Mouse (Mus musculus) gastrocnemius, adult 8-10 months (tissue): ENCODE data around the gene Brat1. TPM values are rescaled to one million over a fixed set of nuclear protein-coding genes. Genes with fewer than 3 reads are reported as not detected.
"Not testable (repeated sequence)": the region's sequence is repeated elsewhere in the genome, so short reads cannot be mapped to it uniquely, and the experiment has no call there.

Source experiments
- DNase-seq, 2 experiments: peaks; one replicate each; pipeline ENCODE4 v3.0.0; 2022; ENCODE audit warnings: low spot score in 2 of 2
- total RNA-seq, 4 experiments: library from RNA; stranded (reverse); gene quantifications; 2 replicates each; pipeline ENCODE4 v1.2.4; 2022

Brat1 gene
- total RNA-seq: 1 to 10 TPM; 4.6 to 5.8 (median 5.2) TPM

DNA sequence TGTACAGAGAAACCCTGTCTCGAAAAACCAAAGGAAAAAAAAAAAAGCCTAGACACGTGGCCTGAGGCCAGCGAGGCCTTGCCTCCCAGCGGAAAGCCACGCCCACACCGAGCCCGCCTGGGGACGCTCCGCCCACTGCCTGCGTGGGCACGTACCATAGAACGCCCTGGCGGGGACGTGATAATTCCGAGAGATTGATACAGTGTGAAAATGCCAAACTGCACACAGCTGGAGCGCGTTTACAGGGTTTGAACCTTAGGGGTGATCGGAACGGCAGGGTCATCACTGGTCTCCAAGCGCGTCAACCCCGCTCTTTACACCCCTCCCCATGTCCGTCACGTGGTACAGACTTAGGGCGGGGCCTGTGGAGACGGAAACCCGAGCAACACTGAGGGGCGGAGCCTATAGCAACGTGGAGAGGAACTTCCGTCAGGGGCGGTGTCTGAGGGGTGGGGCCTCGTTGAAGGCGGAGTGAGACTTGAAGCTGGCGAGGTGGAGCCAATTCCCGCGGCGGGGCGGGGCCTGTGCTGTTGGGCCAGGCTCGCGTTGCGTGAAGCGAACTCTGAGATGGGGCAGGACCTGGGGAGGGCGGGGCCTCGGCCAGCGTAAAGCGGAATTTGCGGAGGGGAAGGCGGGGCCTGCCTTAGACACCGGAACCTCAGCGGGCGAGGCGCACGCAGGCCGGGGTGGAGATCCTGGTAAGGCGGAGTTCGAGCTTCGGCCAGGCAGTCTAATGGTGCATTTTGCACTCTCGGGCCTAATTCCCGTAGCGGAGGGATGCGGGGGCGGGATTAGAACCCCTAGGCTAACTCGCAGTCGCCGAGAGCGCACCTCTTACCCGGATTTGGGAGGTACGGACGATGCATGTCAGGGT lies at the start of gene Brat1:
Brat1 (plus strand) TSS at position 634 of the 874 bp plus-strand sequence.
- DNase-seq: peak; percentile 100

DNA sequence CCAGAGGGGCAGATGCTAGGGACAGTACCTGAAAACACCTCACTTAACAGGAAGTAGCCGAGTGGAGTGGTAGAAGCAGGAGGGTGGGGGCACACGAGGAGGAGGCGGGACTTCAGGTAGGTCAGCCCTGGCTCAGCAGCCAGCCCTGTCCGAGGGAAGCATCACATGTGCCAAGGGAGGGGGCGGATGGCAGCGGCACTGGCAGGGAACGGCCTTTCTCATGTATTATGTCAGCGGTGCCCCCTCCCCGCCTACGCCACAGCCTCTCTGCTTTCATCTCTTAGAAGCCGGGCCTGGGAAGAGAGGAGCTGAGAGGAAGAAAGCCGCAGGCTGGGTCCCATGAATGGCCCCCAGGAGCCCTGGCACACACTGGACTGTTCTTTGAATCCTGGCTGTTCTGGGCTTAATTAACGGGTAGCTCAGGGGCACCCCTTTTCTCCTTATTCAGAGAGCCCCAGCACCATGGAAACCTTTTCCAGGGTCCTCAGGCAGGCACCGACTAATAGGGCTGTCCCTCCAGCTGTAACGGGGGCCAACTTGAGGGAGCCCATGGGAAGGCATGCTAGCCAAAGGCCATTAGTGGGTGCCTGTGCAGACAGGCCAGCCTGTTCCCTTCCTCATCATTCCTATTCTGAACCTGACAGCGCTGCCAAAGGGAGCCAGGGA lies 45.1 kb upstream of the Brat1 start:
- DNase-seq: no peak

DNA sequence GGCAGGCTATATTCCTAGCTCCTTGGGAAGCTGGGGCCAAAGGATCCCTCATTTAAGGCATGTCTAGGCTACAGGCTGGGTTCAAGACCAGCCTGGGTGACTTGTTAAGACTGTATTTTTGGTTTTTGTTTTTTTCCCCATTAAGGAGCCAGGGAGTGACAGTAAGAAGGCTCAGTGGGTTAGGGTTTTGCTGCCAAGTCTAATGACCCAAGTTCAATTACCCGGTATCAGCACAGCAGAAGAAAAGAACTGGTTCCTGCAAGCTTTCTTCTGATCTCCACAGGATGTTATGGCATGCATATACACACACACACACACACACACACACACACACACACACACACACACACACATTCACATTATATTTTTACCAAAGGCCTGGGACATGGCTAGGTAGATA lies 44.4 kb upstream of the Brat1 start:
- no peak for DNase-seq

DNA sequence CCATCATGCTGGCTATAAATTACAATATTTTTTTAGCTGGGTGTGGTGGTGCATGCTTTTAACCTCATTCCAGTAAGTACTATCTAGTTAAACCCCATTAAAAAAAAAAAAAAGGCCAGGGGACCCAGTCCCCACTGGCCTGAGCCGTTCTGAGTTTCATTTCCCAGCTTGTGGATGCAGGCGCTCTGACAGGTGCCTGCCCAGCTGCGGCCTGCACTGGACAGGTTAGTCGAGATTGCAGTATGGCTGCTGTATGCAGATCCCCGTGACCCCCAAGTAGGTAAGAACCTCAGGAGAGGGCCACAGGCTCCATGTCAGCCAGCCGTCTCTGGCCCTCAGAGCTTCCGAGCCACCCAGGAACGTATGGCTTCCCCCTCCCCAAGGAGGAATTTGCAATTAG lies 43.4 kb upstream of the Brat1 start:
- no peak for DNase-seq

DNA sequence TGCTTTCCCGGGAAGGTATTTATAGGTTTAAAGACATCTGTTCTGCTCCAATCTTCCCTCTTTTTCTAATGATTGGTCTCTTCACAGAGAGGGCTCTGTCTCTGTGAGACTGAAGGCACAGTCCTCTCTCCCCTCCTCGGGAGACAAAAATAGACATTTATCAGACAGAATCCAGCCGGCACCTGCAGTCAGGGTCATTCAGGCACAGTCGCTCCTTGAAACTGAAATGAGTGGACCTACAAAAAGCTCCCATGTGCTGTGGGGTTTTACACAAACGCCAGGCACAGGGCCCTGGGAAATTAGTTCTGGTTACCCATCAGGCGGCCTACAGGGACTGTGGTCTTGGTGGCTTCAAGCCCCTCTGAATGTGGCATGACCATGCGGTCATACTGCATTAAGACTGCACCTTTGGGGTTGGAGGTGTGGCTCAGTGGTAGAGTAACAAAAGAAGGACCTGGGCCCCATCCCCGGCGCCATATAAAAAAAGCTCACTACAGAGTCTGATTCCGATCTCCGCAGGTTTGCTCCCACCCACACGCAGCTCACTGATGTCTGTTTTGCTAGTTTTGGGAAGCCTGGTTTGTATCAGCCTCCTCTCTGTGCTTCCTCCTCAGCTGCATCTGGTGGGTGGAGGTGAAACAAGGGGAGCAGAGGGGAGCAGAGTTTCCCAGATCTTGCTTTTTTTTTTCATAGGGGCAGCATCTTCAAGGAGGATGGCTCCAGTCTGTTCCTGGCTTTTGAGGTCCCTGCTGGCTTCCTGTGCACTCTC lies 42.8 kb upstream of the Brat1 start:
- no peak for DNase-seq

DNA sequence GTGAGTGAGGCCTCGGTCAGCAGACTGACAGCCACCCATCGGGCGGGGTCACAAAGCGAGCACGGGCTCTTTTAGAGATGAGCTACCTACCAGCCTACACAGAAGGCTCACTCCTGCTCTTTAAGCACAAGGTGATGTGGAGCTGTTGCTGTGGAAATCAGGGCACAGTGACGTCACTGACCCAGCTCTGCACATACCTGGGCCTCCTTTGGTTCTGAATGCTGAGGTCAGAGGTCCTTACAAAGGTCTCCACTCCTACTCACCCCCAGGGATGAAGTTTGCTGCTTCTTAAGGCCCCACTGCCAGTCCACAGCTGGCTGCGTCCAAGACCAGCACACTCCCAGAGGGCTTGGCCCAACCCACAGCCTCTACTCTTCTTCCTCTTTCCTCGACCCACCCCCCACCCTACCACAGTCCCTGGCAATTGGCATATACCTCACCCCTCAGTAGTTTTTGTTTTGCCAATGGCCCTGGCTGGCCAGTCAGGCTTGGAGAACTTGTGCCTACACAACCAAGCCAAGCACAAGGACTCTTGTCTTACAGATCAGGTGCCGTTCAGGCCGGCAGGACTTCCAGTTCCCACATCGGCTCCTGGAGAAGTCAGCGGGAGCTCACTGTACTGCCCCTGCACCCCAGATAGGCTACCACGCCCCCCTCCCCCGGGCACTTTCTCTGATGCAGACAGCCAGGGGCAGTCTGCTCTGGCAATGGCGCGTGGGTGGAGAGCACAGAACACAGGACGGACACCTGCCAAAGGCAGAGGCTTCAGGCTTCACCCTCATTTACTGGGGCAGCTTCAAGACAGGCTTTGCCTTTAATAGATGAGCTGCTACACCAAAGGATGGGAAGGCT lies 41.8 kb upstream of the Brat1 start:
- no peak for DNase-seq

DNA sequence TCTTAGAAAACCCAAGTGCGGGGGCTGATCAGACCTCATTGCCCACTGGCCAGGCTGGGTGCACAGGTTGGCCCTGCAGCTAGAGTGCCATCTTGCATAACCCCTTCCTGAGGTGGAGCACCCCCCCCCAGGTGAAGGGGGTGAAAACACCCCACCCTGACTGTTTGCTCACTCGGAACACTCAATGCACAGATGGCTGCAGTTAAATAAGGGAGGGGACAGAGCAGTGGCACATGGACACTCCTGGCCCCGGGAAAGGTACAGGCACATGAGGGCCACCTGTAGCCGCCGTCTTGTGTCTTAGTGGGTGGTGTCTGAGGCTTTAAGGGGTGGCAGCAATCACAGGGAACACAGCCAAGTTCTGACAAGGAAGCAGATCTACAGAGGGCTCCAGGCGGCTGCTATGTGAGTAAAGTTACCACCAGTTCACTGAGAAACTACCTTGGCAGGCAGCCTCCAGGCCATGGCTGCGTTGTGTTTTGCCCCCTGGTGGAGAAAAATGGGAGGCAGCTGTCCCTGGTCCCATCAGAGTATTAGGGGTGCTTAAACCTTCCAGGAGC lies 41.1 kb upstream of the Brat1 start:
- peak; percentile 43 to 46 for DNase-seq

DNA sequence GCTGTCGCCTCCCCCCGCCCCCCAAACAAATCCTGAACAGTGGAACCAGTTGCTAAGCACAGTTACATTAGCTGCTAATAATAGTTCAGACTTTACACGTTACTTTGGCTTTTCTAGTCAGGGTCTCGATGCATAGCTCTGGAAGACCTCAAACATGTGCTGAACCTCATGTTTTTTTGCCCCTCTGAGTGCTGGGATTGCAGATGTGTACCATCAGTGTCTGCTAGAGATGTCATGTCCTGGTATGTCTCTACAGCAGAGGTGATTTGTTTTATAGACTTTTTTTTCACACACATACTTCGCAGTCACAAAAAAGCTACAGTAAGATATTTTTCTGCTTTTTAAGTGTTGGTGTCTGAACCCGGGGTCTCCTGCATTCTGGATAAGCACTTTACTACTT lies 32.7 kb upstream of the Brat1 start:
- DNase-seq: no peak

DNA sequence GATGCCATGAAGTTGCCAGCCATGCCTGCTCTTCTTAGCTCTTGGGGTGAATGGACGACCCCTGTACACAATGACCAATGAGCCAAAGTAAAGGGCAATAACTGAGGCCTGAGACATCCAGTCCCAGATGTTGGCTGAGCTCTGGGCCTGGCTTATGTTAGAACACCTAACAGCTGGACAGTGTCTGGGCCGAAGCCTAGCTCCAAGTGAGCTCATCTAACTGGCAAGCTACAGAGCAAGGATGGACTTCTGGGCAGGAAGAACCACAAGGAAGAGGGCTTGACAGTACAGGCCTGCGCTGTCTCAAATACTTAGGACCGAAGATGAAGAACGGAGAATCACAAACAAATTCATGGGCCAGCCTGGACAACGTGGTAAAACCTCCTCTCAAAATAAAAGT lies 32.2 kb upstream of the Brat1 start:
- DNase-seq: not testable (repeated sequence)

DNA sequence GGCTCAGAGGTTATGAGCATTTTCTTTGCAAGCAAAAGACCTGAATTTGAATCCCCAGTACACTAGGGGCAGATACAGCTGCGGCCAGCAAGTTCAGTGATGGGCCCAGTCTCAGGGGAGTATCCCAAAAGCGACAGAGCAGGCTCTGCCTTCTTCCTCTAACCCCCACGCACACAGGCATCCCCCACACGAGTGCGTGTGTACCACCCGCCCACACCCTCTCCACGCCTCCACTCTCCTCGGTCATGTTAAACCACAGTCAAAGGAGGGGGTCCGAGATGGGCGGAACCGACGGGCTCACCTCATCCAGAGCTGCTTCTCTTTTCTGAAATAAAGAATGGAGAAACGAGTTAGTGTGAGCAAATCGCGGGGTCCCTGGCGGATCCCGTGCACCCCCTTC lies 30.8 kb upstream of the Brat1 start:
- no peak for DNase-seq

DNA sequence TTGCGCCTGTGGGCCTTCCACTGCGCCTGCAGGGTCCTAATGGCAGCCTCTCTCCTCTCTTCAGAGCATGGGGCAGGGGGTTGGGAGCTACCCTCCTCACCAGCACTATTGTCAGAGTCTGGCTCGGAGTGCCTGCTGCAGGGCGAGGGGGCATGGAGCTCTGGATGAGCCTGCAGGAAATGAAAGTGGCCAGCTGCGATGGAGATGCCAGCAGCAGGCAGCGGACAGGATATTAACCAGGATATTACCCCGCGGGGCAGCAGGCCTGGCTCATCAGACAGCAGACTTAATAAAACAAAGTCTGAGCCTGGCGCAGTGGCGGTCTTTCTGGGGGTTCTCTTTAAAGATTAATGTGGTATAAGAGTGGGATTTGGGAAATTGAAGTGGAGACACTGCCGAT lies 29.7 kb upstream of the Brat1 start:
- no peak for DNase-seq

DNA sequence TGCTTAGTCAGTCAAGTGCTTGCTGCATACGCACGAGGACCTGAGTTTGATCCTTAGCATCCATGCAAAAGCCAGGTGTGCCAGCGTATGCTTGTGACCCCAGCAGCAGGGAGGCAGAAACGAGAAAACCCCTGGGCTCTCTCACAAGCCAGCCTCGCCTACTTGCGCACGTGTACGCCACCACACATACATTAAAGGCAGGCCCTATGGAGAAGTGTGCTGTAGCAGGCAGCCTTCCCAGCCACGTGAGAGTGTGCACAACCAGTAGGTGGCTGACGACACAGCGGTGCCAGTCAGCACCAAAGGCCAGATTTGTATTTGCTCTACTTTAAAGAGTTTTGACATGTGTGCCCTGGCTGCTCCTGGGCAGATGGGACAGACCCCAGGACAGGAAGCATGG lies 29.2 kb upstream of the Brat1 start:
- DNase-seq: no peak

DNA sequence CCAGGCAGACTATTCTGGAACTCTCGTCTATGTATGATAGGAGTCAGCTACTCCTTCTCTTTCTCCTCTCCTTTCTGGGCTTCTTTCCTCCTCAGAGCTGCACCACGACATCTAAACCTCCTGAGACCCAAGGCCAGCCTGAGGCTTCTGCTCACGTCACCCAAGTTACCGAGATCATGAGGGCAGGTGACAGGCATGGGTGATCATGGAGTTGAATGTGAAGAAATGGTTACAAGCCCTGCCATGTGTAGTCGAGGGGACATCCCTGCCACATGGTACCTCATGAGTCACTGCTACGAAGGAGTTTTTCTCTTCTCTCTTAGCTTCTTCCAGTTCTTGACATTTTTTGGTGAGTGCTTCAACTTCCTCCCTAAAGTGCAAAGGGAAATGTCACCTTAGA lies 27.7 kb upstream of the Brat1 start:
- DNase-seq: no peak

DNA sequence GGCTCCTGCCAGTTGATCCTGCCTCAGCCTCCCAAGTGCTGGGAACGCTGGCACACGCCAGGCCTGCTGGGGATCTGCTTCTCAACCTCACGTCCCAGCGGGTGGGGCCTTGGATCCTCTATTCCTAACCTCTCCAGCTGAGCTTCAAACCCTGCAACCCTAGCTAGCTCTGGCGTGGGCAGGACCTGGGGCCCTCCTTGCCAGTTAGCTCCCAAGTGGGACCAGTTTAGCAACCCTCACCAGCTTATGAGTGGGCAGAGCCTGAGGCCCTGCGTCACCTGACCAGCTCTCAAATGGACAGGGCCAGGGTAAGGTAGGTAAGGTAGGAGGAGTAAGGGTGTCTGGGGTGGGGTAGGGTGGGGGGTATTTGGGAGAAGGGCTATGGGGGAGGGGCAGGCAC lies 24.8 kb upstream of the Brat1 start:
- no peak for DNase-seq

DNA sequence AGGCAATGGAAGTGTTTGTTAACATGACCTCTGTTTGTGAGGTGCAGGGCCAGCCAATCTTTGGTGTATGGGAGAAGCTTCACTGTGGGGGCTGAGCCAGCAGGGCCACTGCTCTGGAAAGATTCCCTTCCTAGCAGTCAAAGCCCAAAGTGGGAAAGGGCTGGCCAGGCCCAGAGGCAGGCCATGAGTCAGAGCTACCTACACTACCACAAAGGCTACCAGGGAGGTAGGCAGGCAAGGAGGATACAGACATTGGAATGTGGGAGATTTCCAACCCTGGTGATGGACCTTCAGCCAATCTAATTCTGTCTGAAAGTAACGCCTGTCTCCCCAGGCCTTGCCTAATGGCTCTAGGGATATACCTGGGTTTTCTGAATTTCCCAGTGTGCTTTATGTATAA lies 23.9 kb upstream of the Brat1 start:
- DNase-seq: no peak

DNA sequence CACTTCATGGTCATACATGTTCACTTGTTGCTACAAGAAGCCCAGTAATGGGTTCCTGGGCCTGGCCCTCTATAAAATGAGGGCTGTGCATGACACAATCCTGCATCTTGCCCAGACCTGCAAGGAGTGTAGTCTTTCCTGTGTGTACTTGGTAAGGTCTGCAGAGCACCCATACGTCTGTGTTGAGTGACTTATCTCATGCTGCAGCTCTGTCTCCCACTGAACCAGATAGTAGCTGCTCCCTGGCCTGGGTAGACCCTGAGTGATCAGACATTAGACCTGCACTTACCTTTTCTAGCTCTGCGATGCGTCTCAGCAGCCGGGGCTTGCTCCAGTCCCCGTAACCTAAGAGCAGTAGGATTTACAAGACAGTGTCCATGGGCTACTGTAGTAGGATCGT lies 22.7 kb upstream of the Brat1 start:
- DNase-seq: no peak

DNA sequence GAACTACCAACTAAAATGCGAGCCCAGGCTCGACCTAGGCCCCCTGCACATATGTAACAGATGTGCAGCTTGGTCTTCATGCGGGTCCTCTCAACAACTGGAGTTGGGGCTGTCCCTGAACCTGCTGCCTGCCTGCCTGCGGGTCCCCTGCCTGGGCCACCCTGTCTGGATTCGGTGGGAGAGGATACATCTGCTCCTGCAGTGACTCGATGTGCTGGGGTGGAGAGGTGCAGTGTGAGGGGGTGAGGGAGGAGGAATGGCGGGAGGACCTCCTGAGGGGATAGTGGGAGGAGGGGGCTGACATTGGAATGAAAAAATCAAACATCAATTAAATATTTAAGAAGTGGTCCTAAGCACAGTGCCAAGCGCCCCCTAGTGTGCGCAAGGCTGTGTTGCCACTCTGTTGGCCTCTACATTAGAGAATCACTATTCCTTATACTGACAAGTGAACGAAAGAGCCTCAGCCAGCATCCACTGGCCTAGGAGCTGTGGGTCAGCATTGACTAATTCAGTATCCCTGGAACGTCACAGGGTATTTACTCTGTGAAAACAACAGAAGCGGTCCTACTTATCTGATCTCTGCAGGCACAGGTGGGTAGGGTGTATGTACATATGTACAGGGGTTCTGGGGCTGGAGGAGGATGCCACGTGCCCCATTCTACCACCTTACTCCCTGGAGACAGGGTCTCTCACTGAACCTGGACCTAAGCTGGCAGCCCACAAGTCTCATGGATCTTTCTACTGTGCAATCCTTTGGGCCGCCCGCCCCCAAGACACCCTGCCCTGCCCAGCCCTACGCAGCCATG lies 20.3 kb upstream of the Brat1 start:
- DNase-seq: no peak

DNA sequence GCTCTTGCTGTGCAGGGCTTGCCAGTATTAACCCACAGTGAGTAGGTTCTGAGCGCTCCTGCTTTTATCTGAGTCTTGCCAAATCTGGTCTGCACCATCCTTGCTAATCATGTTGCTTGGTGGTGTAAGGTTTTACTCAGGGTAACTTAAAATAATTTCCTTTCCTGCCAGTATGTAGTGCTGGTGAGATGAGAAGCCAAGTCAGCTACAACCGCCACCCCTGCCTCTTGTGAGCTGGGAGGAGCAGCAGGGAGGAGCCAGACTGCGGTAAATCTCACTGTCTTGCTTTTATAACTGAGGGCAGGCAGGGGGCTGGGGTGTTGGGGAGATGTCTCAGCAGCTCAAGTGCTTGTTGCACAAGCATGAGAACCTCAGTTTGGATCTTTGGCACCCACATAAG lies 16.4 kb upstream of the Brat1 start:
- DNase-seq: no peak

DNA sequence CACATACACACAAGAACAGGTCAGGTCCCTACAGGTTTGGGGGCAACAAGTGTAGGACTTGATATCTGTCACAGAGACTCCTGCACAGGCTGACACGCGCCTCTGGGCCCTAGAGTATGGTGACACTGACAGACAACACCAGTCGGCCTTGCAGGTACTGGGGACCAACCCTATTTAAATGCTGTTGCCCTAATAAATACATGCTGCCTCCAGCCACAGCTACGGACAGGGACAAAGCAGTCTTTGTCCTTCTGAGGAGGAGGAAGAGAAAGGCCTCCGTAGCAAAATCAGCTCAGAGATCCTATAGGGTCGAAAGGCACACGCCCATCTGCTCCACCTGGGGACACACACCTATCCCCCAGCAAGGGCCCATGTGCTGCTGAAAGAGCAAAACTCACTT lies 8.8 kb upstream of the Brat1 start:
- DNase-seq: no peak

DNA sequence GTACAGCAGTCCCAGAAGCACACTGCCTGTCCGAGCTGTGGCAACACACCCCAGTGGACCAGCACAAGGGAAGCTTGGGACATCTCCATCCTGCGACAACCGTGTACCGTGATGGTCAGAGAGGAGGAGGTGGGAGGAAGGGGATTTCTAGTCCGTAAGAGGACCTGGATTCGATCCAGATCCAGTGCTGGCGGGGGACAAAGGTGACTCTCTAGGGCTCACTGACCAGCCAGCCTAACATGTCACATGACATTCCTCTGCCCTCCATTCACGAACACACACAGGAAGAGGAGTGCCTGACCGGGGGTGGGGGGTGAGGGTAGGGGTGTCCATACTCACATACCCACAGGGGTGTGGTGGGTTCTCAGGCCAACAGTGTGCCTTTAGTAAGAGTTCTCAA lies 5.0 kb upstream of the Brat1 start:
- DNase-seq: no peak
